Mouse (Mus musculus) myocyte (in vitro differentiated cells): ENCODE measurements around the gene Arhgef3. TPM values are rescaled to one million over a fixed set of nuclear protein-coding genes. Genes with fewer than 3 reads are reported as not detected.

Source experiments
- H3K27me3 ChIP-seq: one replicate; pipeline ENCODE4 v1.6.1; 2011; ENCODE audit not compliant: control insufficient read depth, insufficient read depth, insufficient read length
- H3K36me3 ChIP-seq: one replicate; pipeline ENCODE4 v1.6.1; 2011; ENCODE audit not compliant: control insufficient read depth, insufficient read depth
- H3K4me2 ChIP-seq: one replicate; pipeline ENCODE4 v1.6.1; 2011; ENCODE audit warnings: low read depth, control low read depth
- H3K4me3 ChIP-seq: one replicate; pipeline ENCODE4 v1.5.1; 2011; ENCODE audit warnings: mild to moderate bottlenecking, control low read depth, moderate library complexity
- H3K79me2 ChIP-seq: one replicate; pipeline ENCODE4 v1.6.1; 2011; ENCODE audit not compliant: control insufficient read depth, insufficient read depth
- H3ac ChIP-seq: one replicate; pipeline ENCODE4 v1.6.1; 2011; ENCODE audit not compliant: control insufficient read depth, insufficient read length
- CEBPB ChIP-seq: IDR thresholded peaks from 2 replicates; pipeline ENCODE4 v1.6.1; 2011; ENCODE audit warnings: mild to moderate bottlenecking, moderate library complexity; ENCODE audit not compliant: poor library complexity, insufficient read depth, severe bottlenecking
- E2F4 ChIP-seq: IDR thresholded peaks from one replicate; pipeline ENCODE4 v1.6.1; 2011; ENCODE audit warnings: mild to moderate bottlenecking, control low read depth, moderate library complexity; ENCODE audit not compliant: insufficient read depth
- MAX ChIP-seq: IDR thresholded peaks from one replicate; pipeline ENCODE4 v1.6.1; 2011; ENCODE audit warnings: low read depth, mild to moderate bottlenecking, control low read depth
- MYOD1 ChIP-seq, 3 experiments: IDR thresholded peaks; one replicate each; pipeline ENCODE4 v1.6.1; 2011; ENCODE audit warnings: control low read depth in 2 of 3, low read depth in 2 of 3, mild to moderate bottlenecking in 2 of 3, moderate library complexity in 1 of 3; ENCODE audit not compliant: insufficient read length in 2 of 3, control insufficient read depth in 1 of 3
- MYOG ChIP-seq, 3 experiments: IDR thresholded peaks; one replicate each; pipeline ENCODE4 v1.6.1; 2011; ENCODE audit warnings: control low read depth in 2 of 3, low read depth in 2 of 3, mild to moderate bottlenecking in 2 of 3; ENCODE audit not compliant: insufficient read length in 2 of 3, control insufficient read depth in 1 of 3, insufficient read depth in 1 of 3
- POLR2A ChIP-seq: IDR thresholded peaks from one replicate; pipeline ENCODE4 v1.6.1; 2011; ENCODE audit warnings: low read depth, mild to moderate bottlenecking, control low read depth, moderate library complexity; ENCODE audit not compliant: insufficient read length
- POLR2AphosphoS2 ChIP-seq: IDR thresholded peaks from one replicate; pipeline ENCODE4 v1.6.1; 2011; ENCODE audit warnings: low read depth, control low read depth; ENCODE audit not compliant: insufficient read length
- REST ChIP-seq: IDR thresholded peaks from one replicate; pipeline ENCODE4 v1.6.1; 2011; ENCODE audit warnings: mild to moderate bottlenecking, control low read depth, moderate library complexity; ENCODE audit not compliant: insufficient read depth, insufficient read length
- SRF ChIP-seq: IDR thresholded peaks from one replicate; pipeline ENCODE4 v1.6.1; 2011; ENCODE audit warnings: low read depth; ENCODE audit not compliant: control insufficient read depth, insufficient read length
- TCF12 ChIP-seq: IDR thresholded peaks from one replicate; pipeline ENCODE4 v1.6.1; 2011; ENCODE audit warnings: mild to moderate bottlenecking, control low read depth; ENCODE audit not compliant: poor library complexity, insufficient read depth, severe bottlenecking
- TCF3 ChIP-seq: IDR thresholded peaks from one replicate; pipeline ENCODE4 v1.6.1; 2011; ENCODE audit warnings: low read depth, control low read depth; ENCODE audit not compliant: insufficient read length
- USF1 ChIP-seq: IDR thresholded peaks from one replicate; pipeline ENCODE4 v1.6.1; 2011; ENCODE audit warnings: low read depth, mild to moderate bottlenecking, control low read depth, moderate library complexity
- polyA plus RNA-seq: library from polyadenylated mRNA; unstranded; fragments of >200 nt; fragmentation: generic; extraction: Trizol; gene quantifications from one replicate; pipeline ENCODE4 v1.2.1, GENCODE M21; 2012; ENCODE audit warnings: missing spikeins

Gene Arhgef3
- polyA plus RNA-seq, 1 experiment: 6.6 TPM

DNA sequence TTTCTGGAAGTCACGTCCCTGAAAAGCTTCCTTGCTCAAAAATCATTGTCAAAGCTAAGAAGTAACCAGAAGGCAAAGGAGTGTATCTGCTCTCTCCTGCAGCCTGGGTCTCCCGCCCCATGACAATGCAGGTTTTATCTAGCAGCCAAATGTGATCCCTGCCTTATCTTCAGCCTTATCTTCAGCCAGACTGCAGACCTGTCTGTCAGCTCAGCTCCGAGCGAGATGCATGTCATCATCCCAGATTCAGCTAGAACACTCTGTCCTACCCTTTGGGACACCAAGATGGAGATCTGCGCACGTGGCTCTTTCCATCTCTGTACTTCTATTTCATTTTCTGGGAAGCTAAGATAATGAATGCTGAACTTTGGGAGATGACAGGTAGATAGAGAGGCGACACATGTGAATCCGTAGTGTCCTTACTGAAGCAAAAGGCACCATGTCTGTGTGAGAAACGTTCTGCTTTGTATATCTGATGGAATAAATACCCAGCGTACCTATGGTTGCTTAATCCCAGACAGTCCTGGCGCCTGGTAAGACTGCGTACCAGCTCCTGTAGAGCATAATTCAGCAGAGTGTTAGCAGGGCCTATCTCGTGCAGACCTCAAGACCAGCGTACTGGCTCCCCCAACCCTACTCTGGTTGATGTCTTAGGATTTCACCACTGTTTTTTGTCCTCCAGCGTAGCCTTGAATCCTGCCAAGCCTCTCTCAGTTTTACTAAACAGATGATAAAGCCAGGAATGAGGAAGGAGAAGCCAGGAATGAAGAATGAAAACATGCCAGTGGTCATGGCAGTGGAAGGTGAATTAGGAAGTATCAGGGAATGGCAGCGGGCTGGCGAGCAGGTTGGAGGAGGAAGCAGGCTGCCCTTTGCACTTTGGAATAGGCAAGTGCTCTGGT is 235.4 kb downstream of the Arhgef3 start:
- H3K27me3 ChIP-seq: no peaks in the 10 kb centered on the region
- H3ac ChIP-seq: no peak overlapping the region
- no peak overlapping the region for H3K4me3 ChIP-seq
- no peaks in the 10 kb centered on the region for H3K36me3 ChIP-seq
- no peak overlapping the region for H3K4me2 ChIP-seq
- TF ChIP-seq MYOD1 (IDR thresholded peaks at IDR 0.05; ENCODE audit: control insufficient read depth in 1 of 3, insufficient read length in 2 of 3, low read depth in 2 of 3): no peak
- TF ChIP-seq TCF3: no peak
- H3K79me2 ChIP-seq: no peaks in the 10 kb centered on the region

DNA sequence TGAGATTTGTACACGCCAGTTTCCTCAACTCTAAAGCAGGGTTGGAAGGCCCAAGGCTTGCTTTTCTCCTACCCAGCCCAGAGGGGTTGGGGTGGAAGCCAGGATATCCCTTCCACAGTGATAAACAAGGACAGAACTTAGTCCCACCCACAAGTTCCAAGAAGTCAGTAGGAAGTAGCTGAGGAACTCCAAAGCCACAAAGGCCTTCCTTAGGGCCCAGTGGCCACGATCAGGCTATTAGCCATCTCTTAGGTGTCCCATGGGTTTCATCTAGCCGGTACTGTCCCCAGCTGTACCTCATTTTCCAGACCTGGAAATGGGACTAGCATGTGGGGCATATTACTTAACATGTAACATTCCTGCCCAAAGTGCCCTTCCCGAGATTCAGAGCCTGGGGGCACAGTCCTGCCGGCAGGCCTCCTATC is 236.4 kb downstream of the Arhgef3 start:
- no peaks in the 10 kb centered on the region for H3K79me2 ChIP-seq
- H3K36me3 ChIP-seq: no peaks in the 10 kb centered on the region
- TF ChIP-seq CEBPB (no peak), MYOD1 (IDR thresholded peaks at IDR 0.05; ENCODE audit: control insufficient read depth in 1 of 3, insufficient read length in 2 of 3, low read depth in 2 of 3) (no peak), USF1 (no peak), POLR2A (no peak), POLR2AphosphoS2 (no peak), E2F4 (no peak), SRF (no peak), TCF12 (no peak), TCF3 (no peak), REST (no peak), MYOG (IDR thresholded peaks at IDR 0.05; ENCODE audit: control insufficient read depth in 1 of 3, insufficient read depth in 1 of 3, insufficient read length in 2 of 3, low read depth in 2 of 3) (no peak), MAX (no peak)
- H3K4me3 ChIP-seq: no peak overlapping the region
- H3K4me2 ChIP-seq: no peak overlapping the region
- H3K27me3 ChIP-seq: no peaks in the 10 kb centered on the region
- H3ac ChIP-seq: no peak overlapping the region

GRCm38 (mm10) chr14:27351476-27352079 is 236.9 kb downstream of the Arhgef3 start:
- TF ChIP-seq MAX: no peak
- no peak for TF ChIP-seq USF1
- Histone ChIP-seq H3K4me3 (no peak overlapping the region), H3K27me3 (no peaks in the 10 kb centered on the region), H3K4me2 (no peak overlapping the region), H3K79me2 (no peaks in the 10 kb centered on the region), H3K36me3 (no peaks in the 10 kb centered on the region), H3ac (no peak overlapping the region)

DNA sequence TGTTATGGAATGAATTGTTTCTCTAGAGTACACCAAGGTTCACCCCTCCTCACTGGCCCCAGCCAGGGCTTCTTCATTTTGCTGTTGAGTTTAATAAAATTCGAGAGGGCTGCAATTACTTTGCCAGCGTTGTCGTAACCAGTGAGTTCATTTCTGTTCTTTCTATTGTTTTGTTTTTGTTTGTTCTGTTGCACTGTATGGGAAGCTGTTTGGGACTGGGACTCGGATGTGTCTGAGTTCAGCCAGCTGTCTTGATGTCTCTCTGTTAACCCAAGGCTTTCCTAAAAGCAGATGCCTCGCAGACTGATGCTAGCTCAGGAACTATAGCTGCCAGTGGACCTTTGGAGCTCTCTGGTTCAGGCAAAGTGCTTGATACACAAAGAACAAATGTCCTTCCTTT is 237.8 kb downstream of the Arhgef3 start:
- Histone ChIP-seq H3K27me3 (no peaks in the 10 kb centered on the region), H3K4me2 (no peak overlapping the region), H3K4me3 (no peak overlapping the region), H3ac (no peak overlapping the region), H3K36me3 (no peaks in the 10 kb centered on the region), H3K79me2 (no peaks in the 10 kb centered on the region)
- TF ChIP-seq POLR2A (no peak), E2F4 (no peak), POLR2AphosphoS2 (no peak), TCF3 (no peak), MAX (no peak), MYOD1 (IDR thresholded peaks at IDR 0.05; ENCODE audit: control insufficient read depth in 1 of 3, insufficient read length in 2 of 3, low read depth in 2 of 3) (no peak), USF1 (no peak), SRF (no peak), TCF12 (no peak), REST (no peak)

DNA sequence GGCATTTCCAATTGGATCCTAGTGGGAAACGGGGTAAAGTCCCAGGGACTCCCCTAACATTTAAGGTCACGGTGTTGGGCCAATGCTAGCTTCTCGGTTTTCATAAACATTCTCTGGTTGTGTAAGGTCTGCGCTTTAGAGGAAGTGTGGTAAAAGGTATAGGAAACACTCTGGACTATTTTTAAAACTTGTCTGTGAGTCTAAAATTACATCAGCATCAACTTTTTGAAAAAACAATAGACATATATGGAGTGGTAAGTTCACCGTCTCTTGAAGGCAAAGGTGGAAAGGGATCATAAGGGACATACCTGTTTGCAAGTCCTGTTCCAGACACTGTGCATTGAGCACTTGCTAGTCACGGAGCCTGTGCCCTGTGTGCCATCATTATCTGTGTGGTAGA is 240.5 kb downstream of the Arhgef3 start:
- H3K36me3 ChIP-seq: no peaks in the 10 kb centered on the region
- no peaks in the 10 kb centered on the region for H3K27me3 ChIP-seq
- H3K79me2 ChIP-seq: no peaks in the 10 kb centered on the region
- TF ChIP-seq USF1: no peak
- no peak for TF ChIP-seq POLR2A
- no peak for TF ChIP-seq POLR2AphosphoS2
- TF ChIP-seq SRF: no peak
- no peak for TF ChIP-seq REST
- no peak for TF ChIP-seq MYOD1 (IDR thresholded peaks at IDR 0.05; ENCODE audit: control insufficient read depth in 1 of 3, insufficient read length in 2 of 3, low read depth in 2 of 3)
- TF ChIP-seq CEBPB: no peak
- no peak for TF ChIP-seq TCF3
- no peak for TF ChIP-seq E2F4
- no peak for TF ChIP-seq MYOG (IDR thresholded peaks at IDR 0.05; ENCODE audit: control insufficient read depth in 1 of 3, insufficient read depth in 1 of 3, insufficient read length in 2 of 3, low read depth in 2 of 3)
- no peak for TF ChIP-seq MAX
- H3K4me2 ChIP-seq: no peak overlapping the region
- H3K4me3 ChIP-seq: no peak overlapping the region
- H3ac ChIP-seq: no peak overlapping the region
